Mouse (Mus musculus): ENCODE measurements around the gene Abca4. TPM values are rescaled to one million over a fixed set of nuclear protein-coding genes. Genes with fewer than 3 reads are reported as not detected.

Abca4 gene
- polyA plus RNA-seq, 1 experiment: not detected

GRCm38 (mm10) chr3:122145430-122145829 is 101.2 kb downstream of the Abca4 start:
- TF ChIP-seq CTCF (IDR thresholded peaks at IDR 0.05; ENCODE audit: control insufficient read depth, insufficient read depth, low read length) (no peak), POLR2A (IDR thresholded peaks at IDR 0.05; ENCODE audit: borderline replicate concordance, control insufficient read depth, low read depth, low read length) (no peak)
- Histone ChIP-seq H3K4me3 (replicated peaks; ENCODE audit: control insufficient read depth, low read depth, low read length) (no peak overlapping the region), H3K27ac (ENCODE audit: control insufficient read depth, insufficient read depth, low read depth, low read length, poor library complexity) (no peak overlapping the region), H3K4me1 (ENCODE audit: control insufficient read depth, insufficient read depth, low read length) (no peaks in the 10 kb centered on the region)
- WGBS: 80% methylated on average over 3 of the region's 3 CpGs

GRCm38 (mm10) chr3:122150836-122151235 is 106.6 kb downstream of the Abca4 start:
- 18% methylated on average over 7 of the region's 7 CpGs for WGBS
- Histone ChIP-seq H3K4me3 (replicated peaks; ENCODE audit: control insufficient read depth, low read depth, low read length) (no peak overlapping the region), H3K4me1 (ENCODE audit: control insufficient read depth, insufficient read depth, low read length) (no peaks in the 10 kb centered on the region), H3K27ac (ENCODE audit: control insufficient read depth, insufficient read depth, low read depth, low read length, poor library complexity) (no peak overlapping the region)
- no peak for TF ChIP-seq POLR2A (IDR thresholded peaks at IDR 0.05; ENCODE audit: borderline replicate concordance, control insufficient read depth, low read depth, low read length)
- no peak for TF ChIP-seq CTCF (IDR thresholded peaks at IDR 0.05; ENCODE audit: control insufficient read depth, insufficient read depth, low read length)

- WGBS: 79% methylated on average over 4 of the region's 4 CpGs
- no peak for TF ChIP-seq POLR2A (IDR thresholded peaks at IDR 0.05; ENCODE audit: borderline replicate concordance, control insufficient read depth, low read depth, low read length)
- TF ChIP-seq CTCF (IDR thresholded peaks at IDR 0.05; ENCODE audit: control insufficient read depth, insufficient read depth, low read length): no peak
- H3K4me1 ChIP-seq (ENCODE audit: control insufficient read depth, insufficient read depth, low read length): no peaks in the 10 kb centered on the region
- no peak overlapping the region for H3K4me3 ChIP-seq (replicated peaks; ENCODE audit: control insufficient read depth, low read depth, low read length)
- H3K27ac ChIP-seq (ENCODE audit: control insufficient read depth, insufficient read depth, low read depth, low read length, poor library complexity): no peak overlapping the region
Measured at GRCm38 (mm10) chr3:122152431-122152830, 108.2 kb downstream of the Abca4 start.

- no peak for TF ChIP-seq POLR2A (IDR thresholded peaks at IDR 0.05; ENCODE audit: borderline replicate concordance, control insufficient read depth, low read depth, low read length)
- Histone ChIP-seq H3K4me3 (replicated peaks; ENCODE audit: control insufficient read depth, low read depth, low read length) (no peak overlapping the region), H3K4me1 (ENCODE audit: control insufficient read depth, insufficient read depth, low read length) (no peaks in the 10 kb centered on the region), H3K27ac (ENCODE audit: control insufficient read depth, insufficient read depth, low read depth, low read length, poor library complexity) (no peak overlapping the region)
- 41% methylated on average over 2 of the region's 2 CpGs for WGBS
Measured at GRCm38 (mm10) chr3:122154080-122154479, 109.8 kb downstream of the Abca4 start.

GRCm38 (mm10) chr3:122159447-122159846 is 115.2 kb downstream of the Abca4 start:
- H3K4me1 ChIP-seq (ENCODE audit: control insufficient read depth, insufficient read depth, low read length): no peaks in the 10 kb centered on the region
- TF ChIP-seq POLR2A (IDR thresholded peaks at IDR 0.05; ENCODE audit: borderline replicate concordance, control insufficient read depth, low read depth, low read length) (no peak), CTCF (IDR thresholded peaks at IDR 0.05; ENCODE audit: control insufficient read depth, insufficient read depth, low read length) (no peak)
- H3K4me3 ChIP-seq (replicated peaks; ENCODE audit: control insufficient read depth, low read depth, low read length): no peak overlapping the region
- 80% methylated on average over 1 of the region's 1 CpGs for WGBS
- no peak overlapping the region for H3K27ac ChIP-seq (ENCODE audit: control insufficient read depth, insufficient read depth, low read depth, low read length, poor library complexity)

- Histone ChIP-seq H3K4me3 (replicated peaks; ENCODE audit: control insufficient read depth, low read depth, low read length) (no peak overlapping the region), H3K27ac (ENCODE audit: control insufficient read depth, insufficient read depth, low read depth, low read length, poor library complexity) (no peak overlapping the region), H3K4me1 (ENCODE audit: control insufficient read depth, insufficient read depth, low read length) (no peaks in the 10 kb centered on the region)
- WGBS: 38% methylated on average over 10 of the region's 10 CpGs
- no peak for TF ChIP-seq POLR2A (IDR thresholded peaks at IDR 0.05; ENCODE audit: borderline replicate concordance, control insufficient read depth, low read depth, low read length)
- TF ChIP-seq CTCF (IDR thresholded peaks at IDR 0.05; ENCODE audit: control insufficient read depth, insufficient read depth, low read length): peak; percentile 89
Measured at GRCm38 (mm10) chr3:122169616-122170178, 125.5 kb downstream of the Abca4 start.

- WGBS: 74% methylated on average over 10 of the region's 10 CpGs
- no peak for TF ChIP-seq CTCF (IDR thresholded peaks at IDR 0.05; ENCODE audit: control insufficient read depth, insufficient read depth, low read length)
- no peak for TF ChIP-seq POLR2A (IDR thresholded peaks at IDR 0.05; ENCODE audit: borderline replicate concordance, control insufficient read depth, low read depth, low read length)
- Histone ChIP-seq H3K4me3 (replicated peaks; ENCODE audit: control insufficient read depth, low read depth, low read length) (no peak overlapping the region), H3K27ac (ENCODE audit: control insufficient read depth, insufficient read depth, low read depth, low read length, poor library complexity) (no peak overlapping the region), H3K4me1 (ENCODE audit: control insufficient read depth, insufficient read depth, low read length) (no peaks in the 10 kb centered on the region)
Measured at GRCm38 (mm10) chr3:122170621-122171309, 126.5 kb downstream of the Abca4 start.

GRCm38 (mm10) chr3:122173526-122174150 is 129.4 kb downstream of the Abca4 start:
- 81% methylated on average over 15 of the region's 15 CpGs for WGBS
- no peak overlapping the region for H3K4me3 ChIP-seq (replicated peaks; ENCODE audit: control insufficient read depth, low read depth, low read length)
- no peaks in the 10 kb centered on the region for H3K4me1 ChIP-seq (ENCODE audit: control insufficient read depth, insufficient read depth, low read length)
- H3K27ac ChIP-seq (ENCODE audit: control insufficient read depth, insufficient read depth, low read depth, low read length, poor library complexity): no peak overlapping the region
- TF ChIP-seq POLR2A (IDR thresholded peaks at IDR 0.05; ENCODE audit: borderline replicate concordance, control insufficient read depth, low read depth, low read length): no peak

All from bone marrow, adult 2 months (tissue).